Mouse (Mus musculus) lung, adult 2 months (tissue): ENCODE measurements around the gene Gnao1.

Experiments
- CTCF ChIP-seq: fragments of 200-500 bp; IDR thresholded peaks from 2 replicates; pipeline ENCODE4 v1.5.1; 2011; ENCODE audit warnings: mild to moderate bottlenecking, low read length, control low read depth; ENCODE audit not compliant: insufficient read depth
- POLR2A ChIP-seq: fragments of 200-500 bp; IDR thresholded peaks from 2 replicates; pipeline ENCODE4 v1.6.1; 2011; ENCODE audit warnings: low read depth, mild to moderate bottlenecking, control low read depth, low read length, borderline replicate concordance; ENCODE audit errors: extremely low read depth

DNA sequence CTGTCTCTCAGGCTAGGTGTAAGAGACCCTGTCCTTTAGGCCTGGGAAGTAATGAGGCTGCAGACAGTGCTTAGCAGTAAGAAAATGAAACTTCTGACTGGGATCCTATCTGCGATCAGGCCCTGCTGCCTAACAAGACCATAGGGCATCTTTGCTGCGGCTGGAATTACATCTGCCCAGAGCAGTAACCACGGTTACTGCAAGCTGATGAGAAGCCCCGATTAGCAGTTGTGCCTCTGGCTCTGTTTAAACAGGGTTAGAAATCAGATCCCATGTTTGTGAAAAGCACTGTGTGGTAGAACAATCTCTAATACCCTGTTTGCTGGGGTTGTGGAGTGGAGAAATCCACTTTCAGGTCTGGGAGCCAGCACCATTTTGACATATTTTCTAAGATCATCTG is 50.3 kb downstream of the Gnao1 start:
- TF ChIP-seq POLR2A (no peak), CTCF (no peak)
